Mouse (Mus musculus): ENCODE measurements around the gene Tbck.

- TF ChIP-seq CTCF (IDR thresholded peaks at IDR 0.05; ENCODE audit: low read depth, low read length) (no peak), POLR2A (IDR thresholded peaks at IDR 0.05; ENCODE audit: borderline replicate concordance, low read depth, low read length) (no peak)
These were observed 23.0 kb downstream of the Tbck start for GRCm38 (mm10) chr3:132706977-132707376.
